Mouse (Mus musculus) midbrain, postnatal 0 days (tissue): ENCODE data around the gene Hdac1. TPM values are rescaled to one million over a fixed set of nuclear protein-coding genes. Genes with fewer than 3 reads are reported as not detected.

Source experiments
- ATAC-seq: fragments of 200-750 bp; cut with Nextera tagmentation; 2 replicates; pipeline ENCODE4 v1.8.0; 2017; ENCODE audit warnings: moderate number of reproducible peaks, mild to moderate bottlenecking, moderate TSS enrichment, moderate library complexity; ENCODE audit not compliant: low FRiP score
- DNase-seq: peaks from one replicate; pipeline ENCODE4 v3.0.0-alpha.2; 2015; ENCODE audit warnings: low spot score
- H3K27ac ChIP-seq: fragments of 300-500 bp; sonication (generic); 2 replicates; pipeline ENCODE4 v1.5.1; 2014; ENCODE audit warnings: low read depth, mild to moderate bottlenecking, low read length, mixed read lengths
- H3K27me3 ChIP-seq: fragments of 300-500 bp; sonication (generic); 2 replicates; pipeline ENCODE4 v1.6.1; 2014; ENCODE audit warnings: low read length, control low read depth, mixed read lengths; ENCODE audit not compliant: insufficient read depth
- H3K36me3 ChIP-seq: fragments of 300-500 bp; sonication (generic); 2 replicates; pipeline ENCODE4 v1.6.1; 2014; ENCODE audit warnings: low read length, control low read depth, mixed read lengths; ENCODE audit not compliant: insufficient read depth
- H3K4me1 ChIP-seq: fragments of 300-500 bp; sonication (generic); 2 replicates; pipeline ENCODE4 v1.6.1; 2014; ENCODE audit warnings: mild to moderate bottlenecking, control low read depth, antibody characterized with exemption, low read length, mixed read lengths; ENCODE audit not compliant: insufficient read depth
- H3K4me2 ChIP-seq: fragments of 300-500 bp; sonication (generic); 2 replicates; pipeline ENCODE4 v1.6.1; 2014; ENCODE audit warnings: low read depth, mild to moderate bottlenecking, low read length, mixed read lengths; ENCODE audit not compliant: poor library complexity, severe bottlenecking
- H3K4me3 ChIP-seq: fragments of 300-500 bp; sonication (generic); 2 replicates; pipeline ENCODE4 v1.5.1; 2014; ENCODE audit warnings: low read depth, mild to moderate bottlenecking, low read length, moderate library complexity
- H3K9ac ChIP-seq: fragments of 300-500 bp; sonication (generic); replicated peaks from 2 replicates; pipeline ENCODE4 v1.6.1; 2014; ENCODE audit warnings: mild to moderate bottlenecking, low read length, moderate library complexity, mixed read lengths; ENCODE audit not compliant: poor library complexity, severe bottlenecking
- H3K9me3 ChIP-seq: fragments of 300-500 bp; sonication (generic); 2 replicates; pipeline ENCODE4 v1.6.1; 2016; ENCODE audit warnings: low read length, control low read depth
- CTCF ChIP-seq: IDR thresholded peaks from 2 replicates; pipeline ENCODE4 v1.5.1; 2016; ENCODE audit warnings: antibody characterized with exemption, mild to moderate bottlenecking
- WGBS: fragments of 180-500 bp; shearing (Covaris S2); extraction: QIAGEN DNeasy Blood & Tissue Kit; methylation state at CpG from one replicate; pipeline ENCODE4 v1.1.7; 2014; 5-methylcytosine and 5-hydroxymethylcytosine counted together
- polyA plus RNA-seq: library from polyadenylated mRNA; unstranded; fragments of >200 nt; fragmentation: Nextera tagmentation; extraction: Ambion mirVana; gene quantifications from 2 replicates; pipeline ENCODE4 v1.2.1, GENCODE M21; 2015
- total RNA-seq: library from RNA; depleted of rRNA; stranded (reverse); fragments of >200 nt; gene quantifications from 2 replicates; pipeline ENCODE4 v1.2.3, GENCODE M21; 2014

Gene Hdac1
- total and polyA plus RNA-seq, 2 experiments from 2014 or later, result 28.3 to 48.4 TPM

DNA sequence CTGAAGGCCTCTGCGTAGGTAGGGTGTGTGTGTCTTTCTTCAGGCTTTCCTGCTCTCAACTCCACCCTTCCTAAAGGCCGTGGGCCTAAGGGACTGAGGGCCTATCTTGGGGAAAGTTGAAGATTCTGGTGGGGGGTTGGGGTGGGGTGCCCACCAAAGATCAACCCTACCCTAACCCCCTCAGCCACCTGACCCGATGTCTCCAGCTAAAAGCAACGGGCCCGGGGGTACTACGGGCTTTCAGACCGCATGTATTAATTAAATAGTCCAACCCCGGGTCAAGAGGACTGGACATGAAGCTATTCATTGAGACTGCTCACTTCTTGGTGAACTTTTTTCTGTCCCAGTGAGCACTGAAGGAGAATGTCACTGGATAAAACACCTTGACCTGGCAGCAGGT, 42.5 kb downstream of the Hdac1 start:
- WGBS, result 86% methylated on average over 8 of the region's 8 CpGs
- Histone ChIP-seq H3K27ac (peak overlapping the region; percentile 59; the same call in 1 of the 2 replicates), H3K4me3 (peak overlapping the region; percentile 55; the same call in 1 of the 2 replicates), H3K9ac (no peak overlapping the region), H3K36me3 (no peaks in the 10 kb centered on the region), H3K27me3 (no peaks in the 10 kb centered on the region), H3K4me1 (peaks cover 9% of the 10 kb centered on the region), H3K4me2 (peak overlapping the region; percentile 98), H3K9me3 (no peaks in the 10 kb centered on the region)
- no peak for DNase-seq
- no peak for TF ChIP-seq CTCF
- ATAC-seq, result no peak

DNA sequence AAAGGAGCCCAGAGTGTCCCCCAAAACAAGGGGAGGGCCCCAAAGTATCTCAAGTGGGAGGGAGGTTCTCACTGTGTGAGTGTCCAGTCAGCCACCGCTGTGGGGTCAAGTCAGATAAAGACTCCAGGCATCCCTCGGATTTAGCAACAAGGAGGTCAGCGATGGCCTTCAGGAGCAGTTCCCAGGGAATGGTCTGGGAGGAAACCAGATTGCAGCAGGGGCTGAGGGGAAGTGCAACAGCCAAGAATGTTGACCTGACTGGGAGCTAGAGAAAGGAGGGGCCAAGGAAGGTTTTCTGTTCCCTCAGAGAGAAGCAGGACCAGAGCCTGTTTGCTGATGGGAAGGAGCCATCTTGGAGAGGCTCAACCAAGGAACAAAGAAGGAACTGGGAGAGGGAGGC, 43.6 kb downstream of the Hdac1 start:
- TF ChIP-seq CTCF, result no peak
- DNase-seq, result no peak
- no peaks in the 10 kb centered on the region for H3K36me3 ChIP-seq
- no peaks in the 10 kb centered on the region for H3K9me3 ChIP-seq
- H3K4me2 ChIP-seq, result no peak overlapping the region
- no peak overlapping the region for H3K4me3 ChIP-seq
- no peak for ATAC-seq
- no peak overlapping the region for H3K27ac ChIP-seq
- H3K4me1 ChIP-seq, result peaks cover 9% of the 10 kb centered on the region
- WGBS, result 67% methylated on average over 3 of the region's 3 CpGs
- H3K27me3 ChIP-seq, result no peaks in the 10 kb centered on the region
- H3K9ac ChIP-seq, result no peak overlapping the region

DNA sequence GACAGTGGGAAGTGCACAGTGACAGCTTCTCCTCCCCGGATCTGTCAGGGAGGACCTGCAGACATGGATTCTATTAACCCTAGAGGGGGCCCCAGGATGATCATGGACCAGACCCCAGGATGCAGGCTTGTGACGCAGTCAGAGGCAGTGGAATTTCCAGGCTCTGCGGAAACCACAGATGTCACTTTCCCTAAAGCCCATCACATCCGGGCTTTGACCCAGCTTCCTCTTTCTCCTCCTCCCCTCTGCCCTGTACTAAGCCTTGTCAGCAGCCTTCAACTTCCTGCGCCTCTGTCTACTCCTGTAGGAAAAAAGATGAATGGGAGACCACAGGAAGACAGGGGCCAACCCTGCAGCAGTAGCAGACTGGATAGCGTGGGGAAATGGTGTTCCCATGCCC, 45.9 kb downstream of the Hdac1 start:
- ATAC-seq, result peak; percentile 18; the same call in 1 of the 2 replicates
- H3K9ac ChIP-seq, result peak overlapping the region; percentile 26
- peak overlapping the region; percentile 86 for H3K27ac ChIP-seq
- DNase-seq, result no peak
- peak overlapping the region; percentile 26 for H3K4me2 ChIP-seq
- 0 out of 2 replicates have a peak overlapping the region, but pooled peaks have one; percentile 14 for H3K4me3 ChIP-seq
- H3K27me3 ChIP-seq, result no peaks in the 10 kb centered on the region
- H3K36me3 ChIP-seq, result no peaks in the 10 kb centered on the region
- peaks cover 11% of the 10 kb centered on the region for H3K4me1 ChIP-seq
- no peaks in the 10 kb centered on the region for H3K9me3 ChIP-seq
- WGBS, result 32% methylated on average over 6 of the region's 6 CpGs
- TF ChIP-seq CTCF, result no peak

DNA sequence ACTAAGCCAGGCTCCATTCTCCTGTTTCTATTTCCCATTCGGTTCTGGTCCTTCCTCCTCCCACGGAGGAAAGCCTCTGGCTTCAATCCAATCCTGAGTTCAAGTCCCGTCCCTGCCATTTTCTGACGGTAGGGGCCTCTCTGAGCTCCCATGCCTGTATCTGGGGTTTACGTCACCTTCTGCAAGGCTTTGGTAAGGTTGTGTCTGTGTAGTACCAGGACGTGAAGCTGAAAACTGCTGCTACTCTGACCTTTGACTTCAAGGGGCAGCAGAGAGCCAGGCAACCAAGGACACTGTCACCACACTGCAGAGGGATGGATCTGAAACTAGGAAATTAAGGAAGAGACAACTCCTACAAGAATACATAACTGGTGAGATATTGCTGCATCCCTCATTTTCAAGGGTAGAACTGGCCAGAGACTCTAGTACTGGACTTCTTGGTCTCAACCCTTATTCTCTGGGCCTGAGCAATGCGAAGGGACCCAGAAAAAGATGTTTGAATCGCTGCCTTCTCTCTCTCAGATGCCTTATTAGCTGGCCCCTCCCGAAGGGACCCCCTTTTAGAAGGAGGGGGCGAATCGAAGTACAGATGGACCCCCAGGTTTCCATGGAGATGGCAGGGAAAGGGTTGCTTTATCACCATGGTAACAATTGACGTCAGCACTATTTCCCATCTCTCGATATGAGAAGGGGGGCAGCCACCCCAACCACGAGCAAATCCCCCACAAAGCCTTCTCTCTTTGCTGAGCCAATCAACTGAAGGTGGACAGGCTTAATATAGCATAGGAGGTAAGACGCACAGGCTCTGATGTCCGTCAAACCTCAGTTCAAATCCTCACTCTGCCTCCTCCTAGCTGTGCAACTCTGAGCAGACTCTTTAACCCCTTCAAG, 46.6 kb downstream of the Hdac1 start:
- H3K4me2 ChIP-seq, result peak overlapping the region; percentile 26
- TF ChIP-seq CTCF, result peak; percentile 64
- H3K9ac ChIP-seq, result peak overlapping the region; percentile 26
- no peaks in the 10 kb centered on the region for H3K36me3 ChIP-seq
- peak; percentile 60 for ATAC-seq
- peaks cover 13% of the 10 kb centered on the region for H3K4me1 ChIP-seq
- 12% methylated on average over 16 of the region's 16 CpGs for WGBS
- peak; percentile 93 for DNase-seq
- 0 out of 2 replicates have a peak overlapping the region, but pooled peaks have one; percentile 14 for H3K4me3 ChIP-seq
- peak overlapping the region; percentile 86 for H3K27ac ChIP-seq
- H3K27me3 ChIP-seq, result no peaks in the 10 kb centered on the region
- H3K9me3 ChIP-seq, result no peaks in the 10 kb centered on the region

DNA sequence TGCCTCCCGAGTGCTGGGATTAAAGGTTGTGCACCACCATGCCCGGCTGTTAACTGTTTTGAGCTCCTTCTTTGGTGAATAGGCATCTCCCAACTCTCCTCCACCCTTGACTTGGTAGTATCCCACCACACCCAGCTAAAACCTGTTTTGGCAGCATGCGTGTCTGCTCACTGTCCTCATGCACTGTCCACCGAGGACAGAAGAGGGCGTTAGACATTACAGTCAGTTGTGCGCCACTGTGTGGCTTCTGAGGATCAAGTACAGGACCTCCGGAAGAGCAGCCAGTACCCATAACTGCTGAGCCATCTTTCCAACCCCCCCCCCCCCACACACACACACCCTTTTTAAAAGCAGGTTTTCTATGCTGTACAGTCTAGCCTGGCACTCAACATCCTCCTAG, 47.8 kb downstream of the Hdac1 start:
- Histone ChIP-seq H3K27ac (no peak overlapping the region), H3K9me3 (no peaks in the 10 kb centered on the region), H3K9ac (no peak overlapping the region), H3K4me3 (no peak overlapping the region), H3K36me3 (no peaks in the 10 kb centered on the region), H3K27me3 (no peaks in the 10 kb centered on the region), H3K4me1 (peaks cover 13% of the 10 kb centered on the region), H3K4me2 (no peak overlapping the region)
- WGBS, result 72% methylated on average over 7 of the region's 7 CpGs
- TF ChIP-seq CTCF, result peak; percentile 45
- ATAC-seq, result no peak
- DNase-seq, result no peak
